Mouse (Mus musculus) embryonic facial prominence, embryonic 11.5 days (tissue): ENCODE data around the gene Kif12. TPM values are rescaled to one million over a fixed set of nuclear protein-coding genes. Genes with fewer than 3 reads are reported as not detected.
A peak's percentile ranks its signal among the peaks of the same experiment; 100 is the strongest.

Experiments
- ATAC-seq: fragments of 200-750 bp; cut with Nextera tagmentation; replicated peaks from 2 replicates; pipeline ENCODE4 v1.8.0; 2017; ENCODE audit warnings: low read depth; ENCODE audit not compliant: insufficient number of reproducible peaks, low FRiP score, low TSS enrichment
- DNase-seq: peaks from one replicate; pipeline ENCODE4 v3.0.0-alpha.2; 2015; ENCODE audit warnings: low spot score
- H3K27ac ChIP-seq: fragments of 300-500 bp; sonication (generic); replicated peaks from 2 replicates; pipeline ENCODE4 v1.5.1; 2014; ENCODE audit warnings: mild to moderate bottlenecking, low read depth, low read length, control low read depth
- H3K27me3 ChIP-seq: fragments of 300-500 bp; sonication (generic); 2 replicates; pipeline ENCODE4 v1.6.1; 2014; ENCODE audit warnings: mild to moderate bottlenecking, low read length, moderate library complexity, mixed read lengths; ENCODE audit not compliant: control insufficient read depth, insufficient read depth
- H3K36me3 ChIP-seq: fragments of 300-500 bp; sonication (generic); replicated peaks from 2 replicates; pipeline ENCODE4 v1.6.1; 2014; ENCODE audit warnings: low read depth, mild to moderate bottlenecking, low read length, moderate library complexity, mixed read lengths; ENCODE audit not compliant: control insufficient read depth, insufficient read depth
- H3K4me1 ChIP-seq: fragments of 300-500 bp; sonication (generic); 2 replicates; pipeline ENCODE4 v1.6.1; 2014; ENCODE audit warnings: low read length, mixed read lengths; ENCODE audit not compliant: control insufficient read depth, insufficient read depth
- H3K4me2 ChIP-seq: fragments of 300-500 bp; sonication (generic); 2 replicates; pipeline ENCODE4 v1.6.1; 2014; ENCODE audit warnings: low read depth, mild to moderate bottlenecking, control low read depth, low read length, moderate library complexity
- H3K4me3 ChIP-seq: fragments of 300-500 bp; sonication (generic); 2 replicates; pipeline ENCODE4 v1.5.1; 2014; ENCODE audit warnings: low read depth, low read length, control low read depth
- H3K9ac ChIP-seq: fragments of 300-500 bp; sonication (generic); replicated peaks from 2 replicates; pipeline ENCODE4 v1.6.1; 2014; ENCODE audit warnings: mild to moderate bottlenecking, control low read depth, low read length
- H3K9me3 ChIP-seq: fragments of 300-500 bp; sonication (generic); replicated peaks from 2 replicates; pipeline ENCODE4 v1.6.1; 2016; ENCODE audit warnings: mild to moderate bottlenecking, low read length, inconsistent platforms, mixed read lengths; ENCODE audit not compliant: control insufficient read depth
- WGBS: fragments of 180-500 bp; shearing (Covaris S2); extraction: QIAGEN DNeasy Blood & Tissue Kit; methylation state at CpG from one replicate; pipeline ENCODE4 v1.1.7; 2014; 5-methylcytosine and 5-hydroxymethylcytosine counted together
- polyA plus RNA-seq: library from polyadenylated mRNA; unstranded; fragments of >200 nt; fragmentation: Nextera tagmentation; extraction: Ambion mirVana; gene quantifications from 2 replicates; pipeline ENCODE4 v1.2.1, GENCODE M21; 2014

Kif12 gene
- not detected in 2 replicates for polyA plus RNA-seq

- ATAC-seq, result no peak
- no peak for DNase-seq
- Histone ChIP-seq H3K4me3 (no peak within 1 kb of the TSS), H3K27me3 (peaks cover 5% of the 10 kb centered on the region; the same call in 1 of the 2 replicates), H3K27ac (no peak within 1 kb of the TSS), H3K4me1 (no peaks in the 10 kb centered on the region), H3K4me2 (no peak within 1 kb of the TSS), H3K9ac (no peak within 1 kb of the TSS), H3K36me3 (no peaks in the 10 kb centered on the region), H3K9me3 (no peaks in the 10 kb centered on the region)
- 77% methylated on average over 4 of the region's 4 CpGs for WGBS
These were observed at the start of gene Kif12 for GRCm38 (mm10) chr4:63171969-63172685. Gene Kif12, minus strand, starts transcription at chr4:63172131.

- peaks cover 1% of the 10 kb centered on the region for H3K4me1 ChIP-seq
- H3K27ac ChIP-seq, result no peak overlapping the region
- WGBS, result 84% methylated on average over 15 of the region's 15 CpGs
These were observed 49.4 kb upstream of the Kif12 start for GRCm38 (mm10) chr4:63221096-63221958.

GRCm38 (mm10) chr4:63219635-63220034, 47.7 kb upstream of the Kif12 start:
- ATAC-seq, result no peak
- H3K9me3 ChIP-seq, result no peaks in the 10 kb centered on the region
- H3K36me3 ChIP-seq, result no peaks in the 10 kb centered on the region
- H3K4me3 ChIP-seq, result no peak overlapping the region
- H3K4me2 ChIP-seq, result no peak overlapping the region
- WGBS, result 94% methylated on average over 6 of the region's 6 CpGs
- no peak overlapping the region for H3K9ac ChIP-seq
- peaks cover 3% of the 10 kb centered on the region for H3K4me1 ChIP-seq
- H3K27me3 ChIP-seq, result no peaks in the 10 kb centered on the region; the same call in 1 of the 2 replicates
- no peak for DNase-seq
- no peak overlapping the region for H3K27ac ChIP-seq

More at GRCm38 (mm10) chr4:63221096-63221958, 49.4 kb upstream of the Kif12 start:
- Histone ChIP-seq H3K27me3 (no peaks in the 10 kb centered on the region), H3K36me3 (no peaks in the 10 kb centered on the region), H3K4me3 (no peak overlapping the region), H3K4me2 (no peak overlapping the region), H3K9me3 (no peaks in the 10 kb centered on the region), H3K9ac (no peak overlapping the region)
- no peak for DNase-seq
- no peak for ATAC-seq

GRCm38 (mm10) chr4:63219059-63219458, 47.1 kb upstream of the Kif12 start:
- 85% methylated on average over 3 of the region's 3 CpGs for WGBS
- ATAC-seq, result no peak
- H3K9me3 ChIP-seq, result no peaks in the 10 kb centered on the region

GRCm38 (mm10) chr4:63217513-63217912, 45.6 kb upstream of the Kif12 start:
- WGBS, result 84% methylated on average over 6 of the region's 6 CpGs
- DNase-seq (no peak), ATAC-seq (no peak)
- H3K27ac ChIP-seq, result no peak overlapping the region
- H3K9me3 ChIP-seq, result no peaks in the 10 kb centered on the region
- no peaks in the 10 kb centered on the region for H3K36me3 ChIP-seq
- H3K4me2 ChIP-seq, result no peak overlapping the region
- no peak overlapping the region for H3K9ac ChIP-seq
- H3K4me1 ChIP-seq, result peaks cover 3% of the 10 kb centered on the region
- H3K27me3 ChIP-seq, result no peaks in the 10 kb centered on the region; the same call in 1 of the 2 replicates
- H3K4me3 ChIP-seq, result no peak overlapping the region

More at GRCm38 (mm10) chr4:63219059-63219458, 47.1 kb upstream of the Kif12 start:
- H3K4me2 ChIP-seq, result no peak overlapping the region
- no peak overlapping the region for H3K27ac ChIP-seq
- no peaks in the 10 kb centered on the region for H3K36me3 ChIP-seq
- H3K4me3 ChIP-seq, result no peak overlapping the region
- H3K4me1 ChIP-seq, result peaks cover 3% of the 10 kb centered on the region
- H3K27me3 ChIP-seq, result no peaks in the 10 kb centered on the region; the same call in 1 of the 2 replicates
- no peak overlapping the region for H3K9ac ChIP-seq
- DNase-seq, result no peak

GRCm38 (mm10) chr4:63216566-63216965, 44.6 kb upstream of the Kif12 start:
- Histone ChIP-seq H3K4me1 (peaks cover 3% of the 10 kb centered on the region), H3K27me3 (no peaks in the 10 kb centered on the region; the same call in 1 of the 2 replicates), H3K9me3 (no peaks in the 10 kb centered on the region), H3K9ac (peak overlapping the region; percentile 87), H3K27ac (no peak overlapping the region), H3K4me3 (peak overlapping the region; percentile 85), H3K36me3 (no peaks in the 10 kb centered on the region), H3K4me2 (peak overlapping the region; percentile 100)
- DNase-seq, result peak; percentile 57
- ATAC-seq, result peak; percentile 10; the same call in 1 of the 2 replicates
- 22% methylated on average over 9 of the region's 9 CpGs for WGBS

- H3K36me3 ChIP-seq, result no peaks in the 10 kb centered on the region
- peak overlapping the region; percentile 85 for H3K4me3 ChIP-seq
- peak overlapping the region; percentile 100 for H3K4me2 ChIP-seq
- peak; percentile 78 for DNase-seq
- no peaks in the 10 kb centered on the region for H3K9me3 ChIP-seq
- under 1% methylated on average over 24 of the region's 24 CpGs for WGBS
- no peak overlapping the region for H3K27ac ChIP-seq
- peak; percentile 55 for ATAC-seq
- peaks cover 3% of the 10 kb centered on the region for H3K4me1 ChIP-seq
- peak overlapping the region; percentile 87 for H3K9ac ChIP-seq
- no peaks in the 10 kb centered on the region; the same call in 1 of the 2 replicates for H3K27me3 ChIP-seq
These were observed 44.1 kb upstream of the Kif12 start for GRCm38 (mm10) chr4:63215993-63216531.
